Mouse (Mus musculus) CH12.LX (cell line): ENCODE results near the gene Bbof1. TPM values are rescaled to one million over a fixed set of nuclear protein-coding genes. Genes with fewer than 3 reads are reported as not detected.

Experiments
- DNase-seq: peaks from one replicate; pipeline ENCODE4 v3.0.0-alpha.2; 2013; ENCODE audit errors: extremely low read depth
- H3K27ac ChIP-seq: 2 replicates; pipeline ENCODE4 v1.5.1; 2012; ENCODE audit warnings: low read depth, mild to moderate bottlenecking, control low read depth, moderate library complexity; ENCODE audit not compliant: insufficient read depth
- H3K27me3 ChIP-seq: replicated peaks from 2 replicates; pipeline ENCODE3; 2012; ENCODE audit warnings: inconsistent platforms
- H3K36me3 ChIP-seq, 2 experiments: replicated peaks in 1 of 2; 2 replicates each; pipeline versions ENCODE3 to v1.6.1; 2012; ENCODE audit warnings: inconsistent platforms in 1 of 2, low read length in 1 of 2, mild to moderate bottlenecking in 1 of 2, mixed read lengths in 1 of 2, moderate library complexity in 1 of 2; ENCODE audit not compliant: control insufficient read depth in 1 of 2, insufficient read depth in 1 of 2
- H3K4me1 ChIP-seq, 2 experiments: 2 replicates each; pipeline ENCODE4 v1.6.1; 2012; ENCODE audit warnings: inconsistent platforms in 1 of 2, moderate library complexity in 1 of 2; ENCODE audit not compliant: insufficient read depth in 2 of 2, control insufficient read depth in 1 of 2
- H3K4me2 ChIP-seq: 2 replicates; pipeline ENCODE4 v1.6.1; 2012; ENCODE audit warnings: low read depth, mild to moderate bottlenecking, control low read depth; ENCODE audit not compliant: poor library complexity, insufficient read depth, severe bottlenecking
- H3K4me3 ChIP-seq, 3 experiments: fragments of 150-350 bp in 1 of 3; sonication (generic) in 1 of 3; replicated peaks in 1 of 3; 2 replicates each; pipeline versions ENCODE3 to v1.5.1; 2011 to 2012; ENCODE audit warnings: low read depth in 2 of 3, low read length in 2 of 3, mild to moderate bottlenecking in 2 of 3, moderate library complexity in 2 of 3, control low read depth in 1 of 3, improper control_type of control experiment in 1 of 3, inconsistent platforms in 1 of 3, mixed read lengths in 1 of 3; ENCODE audit not compliant: poor library complexity in 1 of 3
- H3K79me2 ChIP-seq: replicated peaks from 2 replicates; pipeline ENCODE4 v1.6.1; 2012; ENCODE audit warnings: mild to moderate bottlenecking, moderate library complexity; ENCODE audit not compliant: control insufficient read depth, poor library complexity, insufficient read depth, severe bottlenecking; ENCODE audit errors: extremely low read depth
- H3K9ac ChIP-seq: 2 replicates; pipeline ENCODE4 v1.6.1; 2012; ENCODE audit warnings: low read depth, mild to moderate bottlenecking, control low read depth, moderate library complexity; ENCODE audit not compliant: insufficient read depth
- H3K9me3 ChIP-seq: replicated peaks from 2 replicates; pipeline ENCODE3; 2012; ENCODE audit warnings: low read length, inconsistent platforms, mixed read lengths
- CHD1 ChIP-seq: IDR thresholded peaks from 2 replicates; pipeline ENCODE4 v1.6.1; 2012; ENCODE audit warnings: low read depth, low read length, improper control_type of control experiment, inconsistent platforms
- CTCF ChIP-seq, 2 experiments: IDR thresholded peaks in 1 of 2; conservative IDR thresholded peaks in 1 of 2; 2 replicates each; pipeline ENCODE4 v1.5.1; 2011 to 2012; ENCODE audit warnings: low read depth in 2 of 2, low read length in 2 of 2, improper control_type of control experiment in 1 of 2, inconsistent platforms in 1 of 2, mild to moderate bottlenecking in 1 of 2, moderate library complexity in 1 of 2
- EP300 ChIP-seq: IDR thresholded peaks from 2 replicates; pipeline ENCODE4 v1.6.1; 2011; ENCODE audit warnings: low read length, improper control_type of control experiment
- ETS1 ChIP-seq: conservative IDR thresholded peaks from 2 replicates; pipeline ENCODE4 v1.6.1; 2012; ENCODE audit warnings: low read depth, mild to moderate bottlenecking, inconsistent platforms, low read length, improper control_type of control experiment, moderate library complexity
- GABPA ChIP-seq: IDR thresholded peaks from 2 replicates; pipeline ENCODE4 v1.6.1; 2012; ENCODE audit warnings: low read depth, low read length, improper control_type of control experiment, inconsistent platforms; ENCODE audit not compliant: insufficient replicate concordance
- JUND ChIP-seq: conservative IDR thresholded peaks from 2 replicates; pipeline ENCODE4 v1.6.1; 2011; ENCODE audit warnings: low read depth, low read length, improper control_type of control experiment
- MAZ ChIP-seq: IDR thresholded peaks from 2 replicates; pipeline ENCODE4 v1.6.1; 2012; ENCODE audit warnings: low read depth, mild to moderate bottlenecking, inconsistent platforms, low read length, improper control_type of control experiment, moderate library complexity
- MEF2A ChIP-seq: IDR thresholded peaks from 2 replicates; pipeline ENCODE4 v1.6.1; 2014; ENCODE audit warnings: low read depth, mild to moderate bottlenecking, inconsistent platforms, low read length, improper control_type of control experiment, borderline replicate concordance
- MXI1 ChIP-seq: IDR thresholded peaks from 2 replicates; pipeline ENCODE4 v1.6.1; 2011; ENCODE audit warnings: mild to moderate bottlenecking, low read depth, low read length, improper control_type of control experiment
- MYC ChIP-seq: IDR thresholded peaks from 2 replicates; pipeline ENCODE4 v1.6.1; 2011; ENCODE audit warnings: low read depth, mild to moderate bottlenecking, improper control_type of control experiment, low read length
- NELFE ChIP-seq: IDR thresholded peaks from 2 replicates; pipeline ENCODE4 v1.6.1; 2011; ENCODE audit warnings: low read depth, low read length, improper control_type of control experiment
- NRF1 ChIP-seq: IDR thresholded peaks from 2 replicates; pipeline ENCODE4 v1.6.1; 2014; ENCODE audit warnings: low read depth, mild to moderate bottlenecking, inconsistent platforms, low read length, improper control_type of control experiment, moderate library complexity
- POLR2AphosphoS2 ChIP-seq: IDR thresholded peaks from 2 replicates; pipeline ENCODE4 v1.6.1; 2011; ENCODE audit warnings: low read depth, low read length, improper control_type of control experiment
- RCOR1 ChIP-seq: conservative IDR thresholded peaks from 2 replicates; pipeline ENCODE4 v1.6.1; 2012; ENCODE audit warnings: low read depth, mild to moderate bottlenecking, inconsistent platforms, low read length, improper control_type of control experiment
- TCF12 ChIP-seq: IDR thresholded peaks from 2 replicates; pipeline ENCODE4 v1.6.1; 2014; ENCODE audit warnings: low read depth, mild to moderate bottlenecking, inconsistent platforms, low read length, improper control_type of control experiment
- UBTF ChIP-seq: IDR thresholded peaks from 2 replicates; pipeline ENCODE4 v1.6.1; 2012; ENCODE audit warnings: low read depth, mild to moderate bottlenecking, inconsistent platforms, low read length, improper control_type of control experiment, moderate library complexity
- USF2 ChIP-seq: conservative IDR thresholded peaks from 2 replicates; pipeline ENCODE4 v1.6.1; 2011; ENCODE audit warnings: low read depth, low read length, improper control_type of control experiment
- ZC3H11A ChIP-seq: IDR thresholded peaks from 2 replicates; pipeline ENCODE4 v1.6.1; 2012; ENCODE audit warnings: low read depth, mild to moderate bottlenecking, inconsistent platforms, low read length, improper control_type of control experiment
- dilution Hi-C: fragments of 300-500 bp; cut with MboI; formaldehyde crosslinking; loops from 2 replicates; pipeline ENCODE4 v1.14.3; 2020; ENCODE audit warnings: low sequenced_read_pairs; ENCODE audit not compliant: extremely low pct_unique_long_range_greater_than_20kb, extremely low pct_ligation_motif_present
- in situ Hi-C: fragments of 300-500 bp; cut with MboI; formaldehyde crosslinking; loops from 3 replicates; pipeline ENCODE4 v1.14.3; 2019; ENCODE audit warnings: low sequenced_read_pairs, low pct_ligation_motif_present, low pct_unique_long_range_greater_than_20kb, mixed read lengths
- polyA plus RNA-seq: library from polyadenylated mRNA; unstranded; fragments of >175 nt; gene quantifications from 2 replicates; pipeline ENCODE4 v1.2.1, GENCODE M21; 2012; ENCODE audit warnings: low read depth; ENCODE audit not compliant: insufficient read length
- total RNA-seq, 2 experiments: library from RNA; depleted of rRNA; stranded (reverse); fragments of 300-350 nt in 1 of 2; fragments of >200 nt in 1 of 2; gene quantifications; 2 replicates each; pipeline ENCODE4 v1.2.3; 2012 to 2014

Bbof1 gene
- total and polyA plus RNA-seq, 3 experiments: 0.24 to 0.41 (median 0.34) TPM

DNA sequence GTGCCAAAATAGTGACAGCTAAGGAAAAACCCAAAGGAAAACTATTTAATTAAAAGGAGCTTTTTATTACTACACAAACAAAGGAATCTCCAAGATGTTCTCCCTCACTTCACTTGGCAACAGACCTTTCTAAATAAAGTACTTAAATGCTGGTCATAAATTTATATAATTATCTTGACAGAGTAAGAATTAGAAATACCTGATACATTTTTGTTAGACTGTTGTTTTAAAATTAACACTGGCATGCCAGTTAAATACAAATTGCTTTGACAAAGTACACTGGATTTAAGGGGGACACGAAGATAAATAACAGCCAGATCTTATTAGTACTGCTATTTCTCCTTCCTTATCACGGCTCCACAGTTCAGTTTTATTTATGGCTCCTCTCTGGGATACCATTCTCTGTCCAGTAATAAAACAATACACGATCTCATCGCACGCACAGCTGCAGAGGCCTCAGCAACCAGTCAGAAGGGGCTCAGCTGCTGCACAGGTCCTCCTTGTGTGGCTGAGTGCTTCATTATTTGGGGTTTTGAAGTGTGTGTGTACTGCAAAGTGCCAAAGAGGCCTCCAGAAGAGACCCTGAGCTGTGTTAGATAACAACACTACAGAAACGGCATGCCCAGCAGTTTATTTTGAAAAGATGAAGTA, 34.9 kb upstream of the Bbof1 start:
- dilution Hi-C loops: no loop called here
- in situ Hi-C loops: no loop called here
- TF ChIP-seq GABPA (no peak), MAZ (no peak), TCF12 (no peak), MXI1 (no peak), UBTF (no peak), CHD1 (no peak), JUND (no peak), ETS1 (no peak), POLR2AphosphoS2 (no peak), NELFE (no peak), ZC3H11A (no peak), USF2 (no peak), MYC (no peak), MEF2A (no peak), EP300 (no peak), RCOR1 (no peak)
- H3K9me3 ChIP-seq: no peaks in the 10 kb centered on the region
- no peak overlapping the region for H3K27ac ChIP-seq
- no peak overlapping the region for H3K4me2 ChIP-seq
- H3K4me3 ChIP-seq: no peak overlapping the region
- H3K4me1 ChIP-seq: no peaks in the 10 kb centered on the region
- H3K36me3 ChIP-seq: peaks cover 38 to 66% of the 10 kb centered on the region in 2 experiments
- H3K79me2 ChIP-seq: no peaks in the 10 kb centered on the region
- no peak overlapping the region for H3K9ac ChIP-seq
- no peak for DNase-seq
- H3K27me3 ChIP-seq: no peaks in the 10 kb centered on the region

DNA sequence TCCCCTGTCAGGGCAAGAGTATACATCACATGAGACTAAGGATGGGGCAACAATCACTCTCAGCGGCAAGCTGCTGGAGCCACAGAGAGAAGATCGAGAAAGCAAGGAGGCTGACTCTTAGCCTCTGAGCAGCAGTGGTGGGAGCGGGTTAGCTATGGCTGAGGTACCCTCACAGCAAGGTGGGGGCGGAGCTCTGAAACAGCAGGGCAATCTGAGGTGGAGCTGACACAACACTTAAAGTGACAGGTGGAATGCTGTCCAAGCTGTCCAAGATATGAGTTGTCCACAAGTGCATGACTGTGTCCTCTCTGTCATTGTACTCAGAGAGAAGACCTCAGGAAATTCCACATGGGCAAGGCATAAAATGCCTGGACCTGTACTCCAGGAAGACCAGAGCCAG, 26.5 kb upstream of the Bbof1 start:
- no peaks in the 10 kb centered on the region for H3K27me3 ChIP-seq
- no peak for DNase-seq
- dilution Hi-C loops: no loop called here
- no peaks in the 10 kb centered on the region for H3K79me2 ChIP-seq
- TF ChIP-seq NRF1: no peak
- no peak for TF ChIP-seq MEF2A
- TF ChIP-seq CTCF (conservative IDR thresholded peaks at IDR 0.05 in 1 of 2, IDR thresholded peaks at IDR 0.05 in 1 of 2; ENCODE audit: low read depth in 2 of 2, low read length in 2 of 2): no peak
- peaks cover 0 to 8% of the 10 kb centered on the region in 2 experiments for H3K36me3 ChIP-seq
- no peaks in the 10 kb centered on the region for H3K9me3 ChIP-seq
- H3K27ac ChIP-seq: no peak overlapping the region
- 0 out of 4 replicates have a peak, but pooled peaks cover 0 to 5% of the 10 kb centered on the region in 2 experiments for H3K4me1 ChIP-seq
- no peak overlapping the region for H3K4me3 ChIP-seq
- no peak overlapping the region for H3K4me2 ChIP-seq
- in situ Hi-C loops: no loop called here
- H3K9ac ChIP-seq: no peak overlapping the region
